Mouse (Mus musculus) cerebellum, adult 9-10 months (tissue): ENCODE measurements at regions not wholly inside any gene's neighbourhood (a gene's known extent, or its start where the extent isn't known, plus 50 kb on each side); places are given as distances from the start of the nearest gene placed in this dataset.

ENCODE experiments used
- DNase-seq: peaks from one replicate; pipeline ENCODE4 v3.0.0; 2022

GRCm38 (mm10) chr15:36852229-36852821 is 155.2 kb downstream of the Zfp706 start:
- no peak for DNase-seq

- DNase-seq, result no peak
These were observed 159.3 kb downstream of the Zfp706 start for GRCm38 (mm10) chr15:36848238-36848637.

- DNase-seq, result no peak
These were observed 160.8 kb downstream of the Zfp706 start for GRCm38 (mm10) chr15:36846806-36847205.
